Mouse (Mus musculus) heart, postnatal 0 days (tissue): ENCODE data around the gene Pitpnm3.

Experiments
- CTCF ChIP-seq: IDR thresholded peaks from 2 replicates; pipeline ENCODE4 v1.5.1; 2016; ENCODE audit warnings: antibody characterized with exemption, control low read depth, low read depth
- EP300 ChIP-seq: IDR thresholded peaks from 2 replicates; pipeline ENCODE4 v1.6.1; 2016; ENCODE audit warnings: antibody characterized with exemption, low read depth

- TF ChIP-seq CTCF, result no peak
- no peak for TF ChIP-seq EP300
Measured at GRCm38 (mm10) chr11:72052221-72052620, 83.4 kb downstream of the Pitpnm3 start.
